Mouse (Mus musculus) ES-Bruce4 (cell line): ENCODE data around the gene Rere. TPM values are rescaled to one million over a fixed set of nuclear protein-coding genes. Genes with fewer than 3 reads are reported as not detected.

Experiments used
- H3K27ac ChIP-seq: 2 replicates; pipeline ENCODE4 v1.5.1; 2012; ENCODE audit warnings: low read length, inconsistent platforms; ENCODE audit not compliant: insufficient read depth
- H3K27me3 ChIP-seq: 2 replicates; pipeline ENCODE4 v1.6.1; 2012; ENCODE audit warnings: mild to moderate bottlenecking, low read length, inconsistent platforms; ENCODE audit not compliant: control insufficient read depth, poor library complexity, insufficient read depth, severe bottlenecking
- H3K36me3 ChIP-seq: 2 replicates; pipeline ENCODE4 v1.6.1; 2012; ENCODE audit warnings: inconsistent platforms, mild to moderate bottlenecking, low read length, moderate library complexity; ENCODE audit not compliant: control insufficient read depth, poor library complexity, insufficient read depth, severe bottlenecking
- H3K4me1 ChIP-seq: one replicate; pipeline ENCODE4 v1.8.1; 2011; ENCODE audit warnings: low read length; ENCODE audit not compliant: control insufficient read depth, insufficient read depth
- H3K4me3 ChIP-seq: 2 replicates; pipeline ENCODE4 v1.5.1; 2011; ENCODE audit warnings: low read depth, mild to moderate bottlenecking, low read length
- H3K9ac ChIP-seq: 2 replicates; pipeline ENCODE4 v1.6.1; 2012; ENCODE audit warnings: low read depth, mild to moderate bottlenecking, inconsistent platforms; ENCODE audit not compliant: poor library complexity, severe bottlenecking
- H3K9me3 ChIP-seq: replicated peaks from 2 replicates; pipeline ENCODE4 v1.6.1; 2012; ENCODE audit warnings: mild to moderate bottlenecking, low read length, inconsistent platforms; ENCODE audit not compliant: control insufficient read depth, poor library complexity, insufficient read depth, severe bottlenecking
- CTCF ChIP-seq: IDR thresholded peaks from one replicate; pipeline ENCODE4 v1.8.1; 2011; ENCODE audit warnings: low read depth, low read length
- EP300 ChIP-seq: IDR thresholded peaks from 2 replicates; pipeline ENCODE4 v1.6.1; 2011; ENCODE audit warnings: low read depth, low read length; ENCODE audit not compliant: insufficient read depth
- POLR2A ChIP-seq: IDR thresholded peaks from one replicate; pipeline ENCODE4 v1.8.1; 2011; ENCODE audit warnings: low read length; ENCODE audit not compliant: insufficient read depth
- polyA plus RNA-seq: library from polyadenylated mRNA; stranded (reverse); fragments of >200 nt; gene quantifications from 2 replicates; pipeline ENCODE4 v1.2.4, GENCODE M21; 2011; ENCODE audit warnings: low read depth; ENCODE audit not compliant: missing spikeins, insufficient read depth, insufficient read length

Gene Rere
- polyA plus RNA-seq, 1 experiment: 77.3 TPM

- TF ChIP-seq EP300 (no peak), POLR2A (no peak), CTCF (no peak)
- H3K9ac ChIP-seq: no peak overlapping the region
- H3K27ac ChIP-seq: no peak overlapping the region
Measured at GRCm38 (mm10) chr4:150601489-150601888, 320.0 kb downstream of the Rere start.

GRCm38 (mm10) chr4:150603366-150604061, 322.1 kb downstream of the Rere start:
- no peaks in the 10 kb centered on the region for H3K9me3 ChIP-seq
- TF ChIP-seq EP300: no peak
- TF ChIP-seq POLR2A: no peak
- no peak for TF ChIP-seq CTCF
- no peak overlapping the region for H3K9ac ChIP-seq
- H3K27ac ChIP-seq: no peak overlapping the region
- peaks cover 2% of the 10 kb centered on the region for H3K4me1 ChIP-seq
- H3K36me3 ChIP-seq: no peaks in the 10 kb centered on the region
- no peak overlapping the region for H3K4me3 ChIP-seq
- no peaks in the 10 kb centered on the region for H3K27me3 ChIP-seq

More at GRCm38 (mm10) chr4:150601489-150601888, 320.0 kb downstream of the Rere start:
- Histone ChIP-seq H3K27me3 (no peaks in the 10 kb centered on the region), H3K36me3 (no peaks in the 10 kb centered on the region), H3K9me3 (no peaks in the 10 kb centered on the region), H3K4me1 (peaks cover 2% of the 10 kb centered on the region), H3K4me3 (no peak overlapping the region)

- Histone ChIP-seq H3K9ac (no peak overlapping the region), H3K4me1 (no peaks in the 10 kb centered on the region), H3K9me3 (no peaks in the 10 kb centered on the region), H3K27me3 (no peaks in the 10 kb centered on the region), H3K27ac (no peak overlapping the region), H3K36me3 (no peaks in the 10 kb centered on the region), H3K4me3 (no peak overlapping the region)
- TF ChIP-seq CTCF (no peak), EP300 (no peak), POLR2A (no peak)
Measured at GRCm38 (mm10) chr4:150605804-150606203, 324.4 kb downstream of the Rere start.

- TF ChIP-seq CTCF: no peak
- TF ChIP-seq EP300: no peak
- TF ChIP-seq POLR2A: no peak
- H3K27ac ChIP-seq: no peak overlapping the region
- H3K4me1 ChIP-seq: no peaks in the 10 kb centered on the region
- no peak overlapping the region for H3K9ac ChIP-seq
- H3K9me3 ChIP-seq: no peaks in the 10 kb centered on the region
- no peak overlapping the region for H3K4me3 ChIP-seq
- no peaks in the 10 kb centered on the region for H3K36me3 ChIP-seq
- no peaks in the 10 kb centered on the region for H3K27me3 ChIP-seq
Measured at GRCm38 (mm10) chr4:150606449-150607161, 325.2 kb downstream of the Rere start.

- Histone ChIP-seq H3K9me3 (no peaks in the 10 kb centered on the region), H3K9ac (no peak overlapping the region), H3K4me3 (no peak overlapping the region), H3K27ac (no peak overlapping the region), H3K36me3 (0 out of 2 replicates have a peak, but pooled peaks cover under 1% of the 10 kb centered on the region), H3K4me1 (no peaks in the 10 kb centered on the region), H3K27me3 (no peaks in the 10 kb centered on the region)
- TF ChIP-seq POLR2A (no peak), EP300 (no peak), CTCF (no peak)
Measured at GRCm38 (mm10) chr4:150608670-150609069, 327.2 kb downstream of the Rere start.

GRCm38 (mm10) chr4:150613715-150614114, 332.3 kb downstream of the Rere start:
- H3K9me3 ChIP-seq: no peaks in the 10 kb centered on the region
- no peaks in the 10 kb centered on the region for H3K4me1 ChIP-seq
- peaks cover 21% of the 10 kb centered on the region for H3K36me3 ChIP-seq
- H3K4me3 ChIP-seq: no peak overlapping the region
- no peak overlapping the region for H3K9ac ChIP-seq
- no peak overlapping the region for H3K27ac ChIP-seq
- H3K27me3 ChIP-seq: no peaks in the 10 kb centered on the region
- TF ChIP-seq POLR2A (no peak), CTCF (no peak), EP300 (no peak)
